Mouse (Mus musculus) liver, embryonic 14.5 days (tissue): ENCODE measurements around the gene Acvr2a. TPM values are rescaled to one million over a fixed set of nuclear protein-coding genes. Genes with fewer than 3 reads are reported as not detected.

Source experiments
- ATAC-seq: fragments of 200-750 bp; cut with Nextera tagmentation; 2 replicates; pipeline ENCODE4 v1.8.0; 2017; ENCODE audit warnings: moderate number of reproducible peaks, mild to moderate bottlenecking, moderate library complexity; ENCODE audit not compliant: insufficient read depth
- DNase-seq, 3 experiments: peaks; one replicate each; pipeline ENCODE4 v3.0.0-alpha.2; 2012 to 2013; ENCODE audit warnings: low read depth in 3 of 3, low spot score in 3 of 3
- H3K27ac ChIP-seq: fragments of 300-500 bp; sonication (generic); 2 replicates; pipeline ENCODE4 v1.5.1; 2014; ENCODE audit warnings: moderate library complexity, mild to moderate bottlenecking, control low read depth, inconsistent platforms
- H3K27me3 ChIP-seq: fragments of 300-500 bp; sonication (generic); 2 replicates; pipeline ENCODE4 v1.6.1; 2014; ENCODE audit warnings: mild to moderate bottlenecking, low read length, moderate library complexity; ENCODE audit not compliant: control insufficient read depth, insufficient read depth
- H3K36me3 ChIP-seq: fragments of 300-500 bp; sonication (generic); replicated peaks from 2 replicates; pipeline ENCODE4 v1.6.1; 2014; ENCODE audit warnings: low read depth; ENCODE audit not compliant: control insufficient read depth, insufficient read depth
- H3K4me1 ChIP-seq, 2 experiments: fragments of 200-500 bp in 1 of 2; fragments of 300-500 bp in 1 of 2; sonication (generic) in 1 of 2; replicated peaks; 2 replicates each; pipeline ENCODE4 v1.6.1; 2012 to 2014; ENCODE audit warnings: antibody characterized with exemption in 1 of 2, inconsistent platforms in 1 of 2, low read length in 1 of 2; ENCODE audit not compliant: control insufficient read depth in 2 of 2, insufficient read depth in 2 of 2
- H3K4me2 ChIP-seq: fragments of 300-500 bp; sonication (generic); 2 replicates; pipeline ENCODE4 v1.6.1; 2014; ENCODE audit warnings: low read depth, mild to moderate bottlenecking, control low read depth, moderate library complexity
- H3K4me3 ChIP-seq, 2 experiments: fragments of 200-500 bp in 1 of 2; fragments of 300-500 bp in 1 of 2; sonication (generic) in 1 of 2; 2 replicates each; pipeline ENCODE4 v1.5.1; 2012 to 2014; ENCODE audit warnings: low read depth in 2 of 2, low read length in 2 of 2, mild to moderate bottlenecking in 2 of 2, control low read depth in 1 of 2, inconsistent platforms in 1 of 2, moderate library complexity in 1 of 2; ENCODE audit not compliant: insufficient read depth in 1 of 2
- H3K9ac ChIP-seq: fragments of 300-500 bp; sonication (generic); replicated peaks from 2 replicates; pipeline ENCODE4 v1.6.1; 2014; ENCODE audit warnings: mild to moderate bottlenecking, control low read depth, moderate library complexity
- H3K9me3 ChIP-seq: fragments of 300-500 bp; sonication (generic); 2 replicates; pipeline ENCODE4 v1.6.1; 2016; ENCODE audit warnings: low read length, mixed read lengths; ENCODE audit not compliant: control insufficient read depth
- CTCF ChIP-seq: IDR thresholded peaks from 2 replicates; pipeline ENCODE4 v1.5.1; 2016; ENCODE audit warnings: antibody characterized with exemption, low read depth, control low read depth
- EP300 ChIP-seq: IDR thresholded peaks from 2 replicates; pipeline ENCODE4 v1.6.1; 2016; ENCODE audit warnings: antibody characterized with exemption, low read depth
- WGBS: fragments of 180-500 bp; shearing (Covaris S2); extraction: QIAGEN DNeasy Blood & Tissue Kit; methylation state at CpG from one replicate; pipeline ENCODE4 v1.1.7; 2014; ENCODE audit not compliant: insufficient replicate concordance; 5-methylcytosine and 5-hydroxymethylcytosine counted together
- polyA plus RNA-seq, 2 experiments: library from polyadenylated mRNA; depleted of rRNA in 1 of 2; stranded (reverse) in 1 of 2; unstranded in 1 of 2; fragments of >200 nt; fragmentation: Nextera tagmentation in 1 of 2; extraction: Ambion mirVana in 1 of 2; gene quantifications; 2 replicates each; pipeline versions ENCODE4 v1.2.1 to v1.2.3; 2012 to 2014

Acvr2a gene
- polyA plus RNA-seq, 2 experiments = 1.3 to 2.5 TPM

DNA sequence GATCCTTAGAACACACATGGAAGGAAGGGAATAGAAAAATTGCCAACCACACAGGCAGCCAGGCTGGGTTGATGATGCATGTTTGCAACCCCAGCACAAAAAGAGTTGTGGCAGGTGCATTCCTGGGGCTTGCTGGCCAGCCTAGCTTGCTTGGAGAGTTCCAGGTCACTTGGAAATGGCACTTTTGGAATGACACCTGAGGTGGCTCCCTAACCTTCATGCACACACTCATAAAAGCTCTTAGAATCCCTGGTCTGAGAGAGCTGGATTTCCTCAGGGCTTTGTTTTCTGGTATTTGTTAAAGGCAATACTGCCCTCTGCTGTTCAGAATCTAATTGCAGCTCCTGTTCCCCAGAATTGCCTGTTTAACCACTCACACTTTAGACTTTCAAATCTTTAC, 72.0 kb downstream of the Acvr2a start:
- Histone ChIP-seq H3K9me3 (no peaks in the 10 kb centered on the region), H3K27me3 (no peaks in the 10 kb centered on the region), H3K27ac (no peak overlapping the region), H3K4me1 (no peaks in the 10 kb centered on the region), H3K4me3 (no peak overlapping the region), H3K36me3 (no peaks in the 10 kb centered on the region), H3K9ac (no peak overlapping the region), H3K4me2 (no peak overlapping the region)
- no peak for ATAC-seq
- peak; percentile 49 for TF ChIP-seq CTCF
- TF ChIP-seq EP300 = no peak
- peak; percentile 15 to 29 (median 26) for DNase-seq

DNA sequence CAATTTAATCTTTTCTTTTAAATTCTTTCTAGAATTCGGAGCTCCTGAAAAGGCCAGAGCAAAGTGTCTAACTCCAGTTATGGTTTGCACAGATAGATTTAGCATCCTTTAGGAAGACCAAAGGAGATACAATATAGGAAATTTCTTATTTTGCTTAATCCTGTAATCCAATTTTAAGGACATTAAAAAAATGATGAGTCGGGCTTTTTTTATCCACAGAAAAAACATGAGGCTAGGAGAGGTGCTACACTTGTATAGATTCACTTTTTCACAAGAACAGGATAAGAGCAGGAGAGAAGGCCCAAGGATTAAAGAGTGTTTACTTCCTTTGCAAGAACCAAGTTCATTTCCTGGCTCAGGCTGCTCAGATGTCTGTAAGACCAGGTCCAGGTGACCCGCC, 81.3 kb downstream of the Acvr2a start:
- no peak for TF ChIP-seq EP300
- no peak for TF ChIP-seq CTCF
- ATAC-seq (no peak), DNase-seq (no peak)
- no peaks in the 10 kb centered on the region for H3K36me3 ChIP-seq
- 76% methylated on average over 3 of the region's 3 CpGs for WGBS
- H3K9ac ChIP-seq = no peak overlapping the region
- H3K9me3 ChIP-seq = no peaks in the 10 kb centered on the region
- H3K27ac ChIP-seq = no peak overlapping the region
- no peaks in the 10 kb centered on the region for H3K4me1 ChIP-seq
- H3K27me3 ChIP-seq = no peaks in the 10 kb centered on the region
- H3K4me3 ChIP-seq = no peak overlapping the region
- no peak overlapping the region for H3K4me2 ChIP-seq

DNA sequence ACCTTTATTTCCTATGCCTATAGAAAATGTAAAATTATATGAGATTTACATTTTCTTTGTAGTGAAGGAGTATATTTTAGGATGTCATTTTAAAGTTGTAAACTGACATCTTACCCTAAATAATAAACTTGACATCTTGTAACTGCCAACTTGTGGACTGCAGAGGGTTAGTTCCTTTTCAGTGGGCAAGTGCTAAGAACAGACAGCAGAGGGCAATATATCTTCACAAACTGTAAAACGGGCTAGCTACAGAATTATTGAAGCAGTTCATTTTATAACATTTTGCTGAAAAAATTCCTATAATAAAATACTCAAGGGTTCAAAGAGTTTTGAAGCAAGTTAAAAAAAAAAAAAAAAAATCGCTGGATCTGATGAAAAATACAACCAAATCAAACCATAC, 95.0 kb downstream of the Acvr2a start:
- H3K9me3 ChIP-seq = no peaks in the 10 kb centered on the region
- no peaks in the 10 kb centered on the region for H3K4me1 ChIP-seq
- 51% methylated on average over 2 of the region's 2 CpGs for WGBS
- H3K4me3 ChIP-seq = no peak overlapping the region
- H3K4me2 ChIP-seq = no peak overlapping the region
- ATAC-seq (no peak), DNase-seq (no peak)
- H3K27ac ChIP-seq = no peak overlapping the region
- no peaks in the 10 kb centered on the region for H3K27me3 ChIP-seq
- TF ChIP-seq CTCF (peak; percentile 34; the same call in 1 of the 2 replicates), EP300 (no peak)
- peaks cover 21% of the 10 kb centered on the region for H3K36me3 ChIP-seq
- H3K9ac ChIP-seq = no peak overlapping the region

DNA sequence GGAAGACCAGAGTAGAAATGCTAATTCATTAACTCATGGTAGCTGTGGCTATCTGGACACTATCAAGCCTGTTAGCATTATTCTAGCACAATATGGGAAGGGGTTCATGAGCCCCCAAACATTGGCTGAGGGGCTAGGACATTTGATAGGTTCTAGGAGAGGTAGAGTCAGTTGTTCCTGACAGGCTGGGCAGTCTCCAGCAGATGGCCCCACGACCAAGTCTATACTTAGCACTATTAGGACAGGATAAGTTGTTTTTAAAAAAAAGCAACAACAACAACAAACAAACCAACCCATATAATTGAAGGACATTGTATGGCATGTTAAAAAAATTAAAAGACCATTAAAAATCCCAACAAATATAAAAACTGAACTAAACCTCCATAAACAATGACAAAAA, 100.3 kb downstream of the Acvr2a start:
- TF ChIP-seq CTCF (0 out of 2 replicates have a peak, but pooled peaks have one; percentile 16), EP300 (no peak)
- Histone ChIP-seq H3K27me3 (no peaks in the 10 kb centered on the region), H3K4me2 (no peak overlapping the region), H3K27ac (no peak overlapping the region), H3K4me3 (no peak overlapping the region), H3K9me3 (no peaks in the 10 kb centered on the region), H3K9ac (no peak overlapping the region), H3K4me1 (no peaks in the 10 kb centered on the region), H3K36me3 (peaks cover 5% of the 10 kb centered on the region)
- ATAC-seq = no peak
- DNase-seq = no peak
- 64% methylated on average over 1 of the region's 1 CpGs for WGBS

DNA sequence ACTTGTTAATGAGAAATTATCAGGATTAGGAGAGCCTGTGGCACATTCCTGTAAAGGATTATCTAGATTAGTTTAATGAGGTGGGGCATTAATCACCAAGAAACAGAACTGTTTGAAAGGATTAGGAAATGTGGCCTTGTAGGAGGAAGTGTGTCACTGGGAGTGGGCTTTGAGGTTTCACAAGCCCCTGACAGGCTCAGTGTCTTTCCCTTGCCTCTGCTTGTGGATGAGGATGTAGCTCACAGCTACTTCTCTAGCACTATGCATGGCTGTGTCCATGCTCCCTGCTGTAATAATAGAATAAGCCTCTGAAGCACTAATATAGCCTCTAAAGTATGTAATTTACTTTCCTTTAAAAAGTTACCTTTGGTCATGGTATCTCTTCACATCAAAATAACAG, 101.9 kb downstream of the Acvr2a start:
- no peaks in the 10 kb centered on the region for H3K9me3 ChIP-seq
- no peak for TF ChIP-seq EP300
- TF ChIP-seq CTCF = no peak
- H3K27ac ChIP-seq = no peak overlapping the region
- H3K36me3 ChIP-seq = peaks cover 5% of the 10 kb centered on the region
- H3K27me3 ChIP-seq = no peaks in the 10 kb centered on the region
- H3K4me2 ChIP-seq = no peak overlapping the region
- H3K4me1 ChIP-seq = no peaks in the 10 kb centered on the region
- no peak for ATAC-seq
- no peak for DNase-seq
- H3K9ac ChIP-seq = no peak overlapping the region
- H3K4me3 ChIP-seq = no peak overlapping the region
